Mouse (Mus musculus): Measurements from ENCODE around the gene Kdsr.
"Not testable (repeated sequence)": the region's sequence is repeated elsewhere in the genome, so short reads cannot be mapped to it uniquely, and the experiment has no call there.

The Kdsr gene

GRCm38 (mm10) chr1:106738092-106738491 is 21.4 kb downstream of the Kdsr start:
- DNase-seq (ENCODE audit: low spot score): peak; percentile 51

- no peak for DNase-seq (ENCODE audit: low spot score)
Observed at GRCm38 (mm10) chr1:106736211-106736610, 23.3 kb downstream of the Kdsr start.

- peak; percentile 63 for DNase-seq (ENCODE audit: low spot score)
Observed at GRCm38 (mm10) chr1:106735586-106735985, 23.9 kb downstream of the Kdsr start.

GRCm38 (mm10) chr1:106722061-106722460 is 37.5 kb downstream of the Kdsr start:
- no peak for DNase-seq (ENCODE audit: low spot score)

GRCm38 (mm10) chr1:106717736-106718135 is 41.8 kb downstream of the Kdsr start:
- not testable (repeated sequence) for DNase-seq (ENCODE audit: low spot score)

- DNase-seq (ENCODE audit: low spot score): peak; percentile 61
Observed at GRCm38 (mm10) chr1:106717071-106717601, 42.4 kb downstream of the Kdsr start.

- no peak for DNase-seq (ENCODE audit: low spot score)
Observed at GRCm38 (mm10) chr1:106716141-106716540, 43.4 kb downstream of the Kdsr start.

GRCm38 (mm10) chr1:106715111-106716083 is 44.1 kb downstream of the Kdsr start:
- DNase-seq (ENCODE audit: low spot score): no peak

- peak; percentile 22 for DNase-seq (ENCODE audit: low spot score)
Observed at GRCm38 (mm10) chr1:106714530-106714981, 45.0 kb downstream of the Kdsr start.

- peak; percentile 83 for DNase-seq (ENCODE audit: low spot score)
Observed at GRCm38 (mm10) chr1:106713621-106714529, 45.7 kb downstream of the Kdsr start, which contains the start of gene Bcl2. Bcl2 (minus strand) TSS chr1:106714274.

GRCm38 (mm10) chr1:106712330-106712729 is 47.2 kb downstream of the Kdsr start:
- DNase-seq (ENCODE audit: low spot score): peak; percentile 81

- DNase-seq (ENCODE audit: low spot score): no peak
Observed at GRCm38 (mm10) chr1:106711356-106712125, 48.0 kb downstream of the Kdsr start.

- no peak for DNase-seq (ENCODE audit: low spot score)
Observed at GRCm38 (mm10) chr1:106710202-106710601, 49.3 kb downstream of the Kdsr start.

- DNase-seq (ENCODE audit: low spot score): no peak
Observed at GRCm38 (mm10) chr1:106707036-106707880, 52.3 kb downstream of the Kdsr start.

GRCm38 (mm10) chr1:106703183-106703582 is 56.3 kb downstream of the Kdsr start:
- no peak for DNase-seq (ENCODE audit: low spot score)

- no peak for DNase-seq (ENCODE audit: low spot score)
Observed at GRCm38 (mm10) chr1:106702471-106703175, 56.9 kb downstream of the Kdsr start.

GRCm38 (mm10) chr1:106700520-106701114 is 58.9 kb downstream of the Kdsr start:
- DNase-seq (ENCODE audit: low spot score): no peak

GRCm38 (mm10) chr1:106696472-106696871 is 63.1 kb downstream of the Kdsr start:
- no peak for DNase-seq (ENCODE audit: low spot score)

GRCm38 (mm10) chr1:106695649-106696048 is 63.9 kb downstream of the Kdsr start:
- DNase-seq (ENCODE audit: low spot score): no peak
